Mouse (Mus musculus) olfactory bulb, adult 2 months (tissue): ENCODE measurements around the gene Khk. TPM values are rescaled to one million over a fixed set of nuclear protein-coding genes. Genes with fewer than 3 reads are reported as not detected.
"Not testable (repeated sequence)": the region's sequence is repeated elsewhere in the genome, so short reads cannot be mapped to it uniquely, and the experiment has no call there.

Experiments used
- H3K27ac ChIP-seq: fragments of 200-500 bp; 2 replicates; pipeline ENCODE4 v1.5.1; 2012; ENCODE audit warnings: low read depth, low read length; ENCODE audit not compliant: insufficient read depth
- H3K4me1 ChIP-seq: fragments of 200-500 bp; 2 replicates; pipeline ENCODE4 v1.6.1; 2012; ENCODE audit warnings: low read length; ENCODE audit not compliant: control insufficient read depth, insufficient read depth
- H3K4me3 ChIP-seq: fragments of 200-500 bp; 2 replicates; pipeline ENCODE4 v1.5.1; 2012; ENCODE audit warnings: mild to moderate bottlenecking, low read depth, low read length, moderate library complexity; ENCODE audit not compliant: insufficient read depth
- CTCF ChIP-seq: fragments of 200-500 bp; IDR thresholded peaks from 2 replicates; pipeline ENCODE4 v1.5.1; 2012; ENCODE audit warnings: low read depth, mild to moderate bottlenecking, low read length, moderate library complexity; ENCODE audit not compliant: insufficient read depth
- POLR2A ChIP-seq: fragments of 200-500 bp; IDR thresholded peaks from 2 replicates; pipeline ENCODE4 v1.6.1; 2012; ENCODE audit warnings: mild to moderate bottlenecking, low read depth, low read length, moderate library complexity; ENCODE audit not compliant: insufficient read depth
- WGBS: fragments of 180-500 bp; shearing (Covaris S2); methylation state at CpG from one replicate; pipeline ENCODE4 v1.1.7; 2018; 5-methylcytosine and 5-hydroxymethylcytosine counted together
- polyA plus RNA-seq: library from polyadenylated mRNA; stranded (reverse); fragments of >200 nt; gene quantifications from 2 replicates; pipeline ENCODE4 v1.2.4, GENCODE M21; 2012; ENCODE audit warnings: low replicate concordance; ENCODE audit not compliant: missing spikeins, insufficient read depth, insufficient read length

Gene Khk
- polyA plus RNA-seq = not detected in 2 replicates

DNA sequence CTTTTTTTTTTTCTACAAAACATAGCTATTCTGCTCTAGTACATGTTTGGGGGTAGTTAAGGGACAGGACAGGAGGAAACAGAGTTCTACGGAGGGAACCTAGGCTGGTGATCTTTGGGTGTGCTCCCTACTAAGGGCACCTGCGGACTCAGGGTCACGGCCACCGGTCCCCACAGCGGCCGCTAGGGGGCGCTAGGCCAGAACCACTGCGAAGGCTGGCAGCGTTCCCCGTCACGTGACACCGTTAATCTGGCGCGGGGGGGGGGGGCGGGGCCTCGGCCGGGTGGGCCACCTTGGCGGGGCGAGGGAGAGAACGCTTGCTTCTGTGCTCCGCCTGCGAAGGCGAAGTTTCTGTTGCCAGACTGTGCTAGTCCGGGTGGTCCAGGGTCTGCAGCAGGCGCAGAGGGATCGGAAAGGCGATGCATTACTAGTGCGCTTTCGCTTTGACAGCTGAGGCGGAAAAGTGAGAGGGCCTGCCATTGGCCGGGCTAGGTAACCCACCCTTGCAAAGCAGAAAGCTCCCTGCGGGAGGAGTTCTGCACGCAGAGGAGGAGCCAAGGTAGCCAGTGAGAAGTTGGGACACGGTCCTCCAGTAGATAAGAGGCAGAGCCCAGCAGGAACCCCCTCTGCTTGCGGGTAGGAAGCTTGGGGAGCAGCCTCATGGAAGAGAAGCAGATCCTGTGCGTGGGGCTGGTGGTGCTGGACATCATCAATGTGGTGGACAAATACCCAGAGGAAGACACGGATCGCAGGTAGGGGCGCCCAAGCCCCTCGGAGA is at the start of gene Khk:
TSS of gene Khk (plus strand) at position 176 of the 778 bp plus-strand sequence.
- TF ChIP-seq CTCF (peak; percentile 83), POLR2A (peak; percentile 77)
- peaks cover 20% of the 10 kb centered on the region for H3K4me1 ChIP-seq
- H3K4me3 ChIP-seq = peak within 1 kb of the TSS; percentile 93
- peak within 1 kb of the TSS; percentile 87; the same call in 1 of the 2 replicates for H3K27ac ChIP-seq
- under 1% methylated on average over 39 of the region's 40 CpGs for WGBS

DNA sequence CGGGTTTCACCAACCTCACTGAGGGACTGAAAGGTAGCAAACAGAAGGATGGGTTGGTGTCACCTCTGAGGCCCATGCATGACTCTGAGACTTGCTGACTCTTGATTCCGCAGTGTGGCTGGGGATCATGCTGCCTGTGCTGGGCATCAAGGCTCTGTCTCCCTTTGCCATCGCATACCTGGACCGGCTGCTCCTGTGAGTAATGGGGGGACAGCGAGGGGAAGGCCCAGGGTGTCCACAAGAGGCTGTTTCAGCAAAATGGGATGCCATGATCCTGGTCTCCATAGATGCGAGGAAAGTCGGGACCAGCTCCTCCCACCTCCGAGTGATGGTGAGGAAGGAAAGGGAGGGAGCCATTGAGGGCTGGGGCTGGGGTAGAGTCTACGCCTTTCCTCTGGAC is 48.7 kb upstream of the Khk start:
- WGBS = 94% methylated on average over 9 of the region's 9 CpGs
- TF ChIP-seq POLR2A = no peak
- no peak for TF ChIP-seq CTCF
- Histone ChIP-seq H3K4me3 (no peak overlapping the region), H3K4me1 (peaks cover 9% of the 10 kb centered on the region; the same call in 1 of the 2 replicates), H3K27ac (no peak overlapping the region)

DNA sequence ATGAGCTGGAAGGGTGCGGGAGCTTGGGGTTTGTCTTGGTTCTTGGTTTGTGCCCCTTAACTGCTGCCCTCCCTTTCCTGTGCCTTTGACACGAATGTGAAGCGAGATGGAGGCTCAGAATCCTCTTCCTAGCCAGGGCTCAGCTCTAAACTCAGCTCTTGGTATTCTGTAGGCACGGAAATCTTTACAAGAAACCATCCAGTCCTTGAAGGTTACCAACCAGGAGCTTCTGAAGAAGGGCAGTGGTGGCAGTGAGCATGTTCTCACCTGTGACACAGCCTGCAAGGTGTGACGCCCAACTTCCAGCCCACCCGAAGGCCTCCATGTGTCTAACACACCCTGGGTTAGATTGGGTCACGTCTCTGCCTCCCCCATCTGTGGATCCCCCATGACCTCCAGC is 46.9 kb upstream of the Khk start:
- no peak for TF ChIP-seq CTCF
- no peak for TF ChIP-seq POLR2A
- no peak overlapping the region for H3K4me3 ChIP-seq
- H3K4me1 ChIP-seq = peaks cover 7% of the 10 kb centered on the region; the same call in 1 of the 2 replicates
- H3K27ac ChIP-seq = no peak overlapping the region
- WGBS = 92% methylated on average over 7 of the region's 7 CpGs

DNA sequence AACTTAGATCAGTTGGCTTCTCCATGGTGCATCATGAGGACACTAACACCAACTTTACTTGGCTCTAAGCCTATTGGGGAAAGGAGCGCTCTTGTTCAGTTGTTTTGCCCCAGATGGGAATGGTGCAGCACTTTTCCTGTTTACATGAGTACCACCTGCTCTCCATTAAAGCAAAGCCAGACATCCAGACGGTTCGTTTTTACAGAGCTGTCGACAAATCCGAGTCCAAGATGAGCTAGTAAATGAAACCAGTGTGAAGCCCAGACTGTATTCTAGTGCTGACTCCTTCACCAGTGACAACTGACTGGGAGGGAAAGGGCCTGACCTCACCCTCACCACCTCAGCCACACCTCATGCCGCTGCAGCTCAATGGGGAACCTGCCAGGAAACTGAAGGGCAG is 42.6 kb upstream of the Khk start:
- Histone ChIP-seq H3K4me3 (no peak overlapping the region), H3K4me1 (no peaks in the 10 kb centered on the region), H3K27ac (no peak overlapping the region)
- 49% methylated on average over 6 of the region's 6 CpGs for WGBS
- TF ChIP-seq POLR2A = no peak
- no peak for TF ChIP-seq CTCF

DNA sequence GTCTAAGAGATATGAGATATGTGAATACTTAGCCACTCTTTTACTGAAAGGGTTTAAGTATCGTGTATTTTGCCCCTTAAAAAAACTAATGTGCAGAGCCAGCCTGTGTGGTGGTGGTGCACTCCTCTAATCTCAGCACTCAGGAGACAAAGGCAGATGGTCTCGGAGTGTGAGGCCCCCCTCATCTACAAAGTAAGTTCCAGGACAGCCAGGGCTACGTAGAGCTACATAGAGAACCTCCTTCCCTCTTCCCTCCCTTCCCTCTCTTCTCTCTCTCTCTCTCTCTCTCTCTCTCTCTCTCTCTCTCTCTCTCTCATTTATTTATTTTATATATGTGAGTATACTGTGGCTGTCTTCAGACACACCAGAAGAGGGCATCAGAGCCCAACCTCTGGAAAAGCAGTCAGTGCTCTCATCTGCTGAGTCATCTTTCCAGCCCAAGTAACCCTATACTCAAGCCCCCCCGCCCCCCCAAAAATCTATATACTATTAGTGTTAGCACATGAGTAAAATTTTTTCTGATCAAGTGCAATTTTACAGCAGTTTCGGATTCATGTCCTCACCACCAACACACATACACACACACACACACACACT is 41.8 kb upstream of the Khk start:
- 76% methylated on average over 5 of the region's 5 CpGs for WGBS
- Histone ChIP-seq H3K27ac (no peak overlapping the region), H3K4me3 (no peak overlapping the region), H3K4me1 (no peaks in the 10 kb centered on the region)
- no peak for TF ChIP-seq POLR2A
- TF ChIP-seq CTCF = no peak

DNA sequence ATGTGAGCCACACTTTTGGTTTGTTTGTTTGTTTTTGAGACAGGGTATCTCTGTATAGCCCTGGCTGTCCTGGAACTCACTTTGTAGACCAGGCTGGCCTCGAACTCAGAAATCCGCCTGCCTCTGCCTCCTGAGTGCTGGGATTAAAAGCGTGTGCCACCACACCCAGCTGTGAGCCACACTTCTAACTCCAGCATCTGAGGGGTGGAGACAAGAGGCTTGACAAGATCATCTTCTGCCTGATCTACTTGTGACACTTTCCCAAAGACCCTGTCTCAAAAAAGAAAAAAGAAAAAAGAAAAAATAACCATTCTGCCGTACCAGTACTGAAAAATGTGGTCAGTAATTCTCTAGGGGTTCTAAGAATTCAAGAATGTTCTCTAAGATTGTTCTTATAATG is 39.4 kb upstream of the Khk start:
- H3K4me1 ChIP-seq, H3K27ac ChIP-seq, H3K4me3 ChIP-seq: not testable (repeated sequence)
- WGBS = 88% methylated on average over 4 of the region's 4 CpGs

DNA sequence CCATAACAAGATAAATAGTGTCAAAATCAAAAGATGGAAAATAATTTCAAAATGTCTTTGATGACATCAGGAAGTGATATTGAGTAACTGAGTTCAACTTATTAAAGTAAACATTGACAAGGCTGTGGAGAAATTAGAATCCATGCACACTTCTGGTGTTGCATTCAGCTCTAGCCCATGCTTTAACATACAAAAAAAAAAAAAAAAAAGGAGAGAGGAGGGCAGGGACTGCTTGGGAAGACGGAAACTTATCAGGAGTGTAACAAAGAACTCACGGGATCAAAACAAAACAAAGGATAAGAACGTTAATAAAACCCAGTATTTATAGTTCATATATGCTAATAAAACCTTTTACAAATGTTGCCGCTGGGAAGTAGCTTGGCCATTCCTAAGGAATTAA is 35.0 kb upstream of the Khk start:
- Histone ChIP-seq H3K4me3 (no peak overlapping the region), H3K4me1 (peaks cover 11% of the 10 kb centered on the region), H3K27ac (no peak overlapping the region)
- TF ChIP-seq CTCF (no peak), POLR2A (no peak)
- WGBS = 26% methylated on average over 4 of the region's 4 CpGs

DNA sequence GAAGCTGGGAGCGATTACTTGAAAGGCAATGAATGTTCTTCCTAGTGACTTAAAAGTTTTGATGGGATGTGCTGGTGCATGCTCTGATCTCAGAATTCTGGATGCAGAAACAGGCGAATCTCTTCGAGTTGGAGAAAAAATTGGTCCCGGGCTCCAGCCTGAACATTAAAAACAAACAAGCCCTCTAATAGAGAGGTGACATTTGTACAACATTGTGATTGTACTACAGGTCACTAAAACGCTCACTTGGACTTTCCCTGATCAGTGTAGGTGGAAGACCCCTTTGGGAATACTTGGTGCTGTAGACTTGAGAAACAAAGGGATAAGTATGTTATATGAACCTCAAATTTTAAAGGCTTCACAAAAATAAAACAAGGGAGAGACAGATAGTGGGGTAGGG is 34.5 kb upstream of the Khk start:
- Histone ChIP-seq H3K27ac (no peak overlapping the region), H3K4me3 (no peak overlapping the region), H3K4me1 (peaks cover 11% of the 10 kb centered on the region)
- WGBS = 8% methylated on average over 5 of the region's 5 CpGs
- TF ChIP-seq CTCF = no peak
- TF ChIP-seq POLR2A = no peak

DNA sequence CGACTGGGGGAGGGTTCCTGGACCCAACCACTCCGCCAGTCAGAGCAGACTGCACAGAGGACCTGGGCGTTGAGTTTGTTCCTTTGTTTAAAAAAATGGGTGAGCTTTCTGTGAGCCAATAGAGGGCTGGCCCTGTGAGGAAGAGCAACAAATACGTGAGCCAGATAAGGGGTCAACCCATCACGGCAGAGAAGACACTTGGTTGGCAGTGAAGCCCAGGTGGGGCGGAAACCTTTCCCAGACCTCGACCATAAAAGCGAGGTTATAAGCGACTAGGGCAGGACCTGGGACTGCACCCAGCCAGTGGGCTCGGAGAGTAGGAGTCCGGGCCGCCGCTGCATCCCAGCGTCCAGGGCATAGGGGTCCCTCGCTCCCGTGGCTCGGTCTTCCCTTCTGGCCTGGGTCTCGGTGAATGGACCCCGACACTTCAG is 33.9 kb upstream of the Khk start:
- Histone ChIP-seq H3K4me1 (peaks cover 11% of the 10 kb centered on the region), H3K27ac (peak overlapping the region; percentile 65), H3K4me3 (peak overlapping the region; percentile 65)
- TF ChIP-seq CTCF = no peak
- 0 out of 2 replicates have a peak, but pooled peaks have one; percentile 2 for TF ChIP-seq POLR2A
- WGBS = under 1% methylated on average over 19 of the region's 19 CpGs
